Mouse (Mus musculus) G1E (cell line): Measurements from ENCODE around the gene Tbl1xr1.

ENCODE experiments used
- CTCF ChIP-seq: IDR thresholded peaks from 2 replicates; pipeline ENCODE4 v1.5.1; 2012; ENCODE audit warnings: low read depth, low read length, inconsistent platforms, mixed read lengths
- GATA1 ChIP-seq: IDR thresholded peaks from 2 replicates; pipeline ENCODE4 v1.6.1; 2012; ENCODE audit warnings: borderline replicate concordance, low read length, inconsistent platforms, mixed read lengths
- GATA2 ChIP-seq: IDR thresholded peaks from 2 replicates; pipeline ENCODE4 v1.6.1; 2012; ENCODE audit warnings: low read depth, low read length, inconsistent platforms, borderline replicate concordance
- POLR2AphosphoS5 ChIP-seq: IDR thresholded peaks from 2 replicates; pipeline ENCODE4 v1.6.1; 2012; ENCODE audit warnings: low read depth, low read length, inconsistent platforms; ENCODE audit not compliant: insufficient replicate concordance
- TAL1 ChIP-seq: conservative IDR thresholded peaks from 2 replicates; pipeline ENCODE4 v1.6.1; 2012; ENCODE audit warnings: low read depth, low read length, inconsistent platforms, mixed read lengths

- TF ChIP-seq CTCF: no peak
- TF ChIP-seq GATA1: no peak
- no peak for TF ChIP-seq POLR2AphosphoS5
- no peak for TF ChIP-seq TAL1
- no peak for TF ChIP-seq GATA2
Measured at GRCm38 (mm10) chr3:22113773-22114172, 37.3 kb downstream of the Tbl1xr1 start.
